Mouse (Mus musculus) midbrain, embryonic 16.5 days (tissue): Measurements from ENCODE around the gene Fry. TPM values are rescaled to one million over a fixed set of nuclear protein-coding genes. Genes with fewer than 3 reads are reported as not detected.

Experiments used
- ATAC-seq: fragments of 200-750 bp; cut with Nextera tagmentation; 2 replicates; pipeline ENCODE4 v1.8.0; 2017; ENCODE audit warnings: moderate TSS enrichment
- H3K27ac ChIP-seq: fragments of 300-500 bp; sonication (generic); 2 replicates; pipeline ENCODE4 v1.5.1; 2014; ENCODE audit warnings: mild to moderate bottlenecking, low read length, mixed read lengths
- H3K27me3 ChIP-seq: fragments of 300-500 bp; sonication (generic); 2 replicates; pipeline ENCODE4 v1.6.1; 2014; ENCODE audit warnings: low read depth, low read length, mixed read lengths; ENCODE audit not compliant: control insufficient read depth, insufficient read depth
- H3K36me3 ChIP-seq: fragments of 300-500 bp; sonication (generic); 2 replicates; pipeline ENCODE4 v1.6.1; 2014; ENCODE audit warnings: mild to moderate bottlenecking, low read length, moderate library complexity, mixed read lengths; ENCODE audit not compliant: control insufficient read depth, insufficient read depth
- H3K4me1 ChIP-seq: fragments of 300-500 bp; sonication (generic); 2 replicates; pipeline ENCODE4 v1.6.1; 2014; ENCODE audit warnings: mild to moderate bottlenecking, low read length, mixed read lengths; ENCODE audit not compliant: control insufficient read depth, insufficient read depth
- H3K4me2 ChIP-seq: fragments of 300-500 bp; sonication (generic); 2 replicates; pipeline ENCODE4 v1.6.1; 2014; ENCODE audit warnings: mild to moderate bottlenecking, low read length, mixed read lengths
- H3K4me3 ChIP-seq: fragments of 300-500 bp; sonication (generic); 2 replicates; pipeline ENCODE4 v1.5.1; 2014; ENCODE audit warnings: low read depth, mild to moderate bottlenecking, low read length, moderate library complexity, mixed read lengths
- H3K9ac ChIP-seq: fragments of 300-500 bp; sonication (generic); 2 replicates; pipeline ENCODE4 v1.6.1; 2014; ENCODE audit warnings: low read depth, low read length, mixed read lengths
- H3K9me3 ChIP-seq: fragments of 300-500 bp; sonication (generic); replicated peaks from 2 replicates; pipeline ENCODE4 v1.6.1; 2014; ENCODE audit warnings: mild to moderate bottlenecking, low read length, mixed read lengths; ENCODE audit not compliant: control insufficient read depth, poor library complexity, severe bottlenecking
- WGBS: fragments of 180-500 bp; shearing (Covaris S2); extraction: QIAGEN DNeasy Blood & Tissue Kit; methylation state at CpG from one replicate; pipeline ENCODE4 v1.1.7; 2014; 5-methylcytosine and 5-hydroxymethylcytosine counted together
- polyA plus RNA-seq: library from polyadenylated mRNA; unstranded; fragments of >200 nt; fragmentation: Nextera tagmentation; extraction: Ambion mirVana; gene quantifications from 2 replicates; pipeline ENCODE4 v1.2.1, GENCODE M21; 2015

The Fry gene
- polyA plus RNA-seq, 1 experiment from 2014 or later, result 64.1 TPM

GRCm38 (mm10) chr5:150137772-150138451, 19.5 kb downstream of the Fry start:
- H3K9me3 ChIP-seq, result no peaks in the 10 kb centered on the region
- no peak overlapping the region for H3K4me2 ChIP-seq
- WGBS, result 83% methylated on average over 9 of the region's 9 CpGs
- H3K27ac ChIP-seq, result no peak overlapping the region
- no peak overlapping the region for H3K4me3 ChIP-seq
- no peaks in the 10 kb centered on the region for H3K27me3 ChIP-seq
- H3K4me1 ChIP-seq, result no peaks in the 10 kb centered on the region
- H3K9ac ChIP-seq, result no peak overlapping the region
- ATAC-seq, result no peak
- no peaks in the 10 kb centered on the region for H3K36me3 ChIP-seq

- Histone ChIP-seq H3K9ac (no peak overlapping the region), H3K36me3 (no peaks in the 10 kb centered on the region), H3K27me3 (no peaks in the 10 kb centered on the region), H3K4me2 (no peak overlapping the region), H3K4me3 (no peak overlapping the region), H3K4me1 (0 out of 2 replicates have a peak, but pooled peaks cover 2% of the 10 kb centered on the region), H3K9me3 (no peaks in the 10 kb centered on the region), H3K27ac (no peak overlapping the region)
- ATAC-seq, result no peak
- 69% methylated on average over 2 of the region's 2 CpGs for WGBS
Observed at GRCm38 (mm10) chr5:150140513-150140912, 22.1 kb downstream of the Fry start.

- Histone ChIP-seq H3K9ac (no peak overlapping the region), H3K4me2 (no peak overlapping the region), H3K36me3 (no peaks in the 10 kb centered on the region), H3K9me3 (no peaks in the 10 kb centered on the region), H3K4me3 (no peak overlapping the region), H3K27me3 (no peaks in the 10 kb centered on the region), H3K27ac (no peak overlapping the region), H3K4me1 (0 out of 2 replicates have a peak, but pooled peaks cover 2% of the 10 kb centered on the region)
- 79% methylated on average over 3 of the region's 3 CpGs for WGBS
- ATAC-seq, result no peak
Observed at GRCm38 (mm10) chr5:150145967-150146366, 27.5 kb downstream of the Fry start.

GRCm38 (mm10) chr5:150146612-150147011, 28.2 kb downstream of the Fry start:
- Histone ChIP-seq H3K36me3 (no peaks in the 10 kb centered on the region), H3K9me3 (no peaks in the 10 kb centered on the region), H3K4me1 (0 out of 2 replicates have a peak, but pooled peaks cover 2% of the 10 kb centered on the region), H3K9ac (no peak overlapping the region), H3K4me3 (no peak overlapping the region), H3K4me2 (no peak overlapping the region), H3K27ac (no peak overlapping the region), H3K27me3 (no peaks in the 10 kb centered on the region)
- 97% methylated on average over 4 of the region's 4 CpGs for WGBS
- no peak for ATAC-seq

GRCm38 (mm10) chr5:150149725-150150124, 31.3 kb downstream of the Fry start:
- ATAC-seq, result no peak
- H3K9ac ChIP-seq, result no peak overlapping the region

GRCm38 (mm10) chr5:150150986-150151385, 32.5 kb downstream of the Fry start:
- Histone ChIP-seq H3K9me3 (no peaks in the 10 kb centered on the region), H3K27ac (no peak overlapping the region), H3K4me1 (no peaks in the 10 kb centered on the region), H3K4me2 (no peak overlapping the region), H3K9ac (no peak overlapping the region), H3K27me3 (no peaks in the 10 kb centered on the region), H3K4me3 (no peak overlapping the region), H3K36me3 (no peaks in the 10 kb centered on the region)
- 88% methylated on average over 4 of the region's 4 CpGs for WGBS
- no peak for ATAC-seq

More at GRCm38 (mm10) chr5:150149725-150150124, 31.3 kb downstream of the Fry start:
- Histone ChIP-seq H3K4me1 (no peaks in the 10 kb centered on the region), H3K9me3 (no peaks in the 10 kb centered on the region), H3K36me3 (no peaks in the 10 kb centered on the region), H3K27ac (no peak overlapping the region), H3K4me3 (no peak overlapping the region), H3K4me2 (no peak overlapping the region), H3K27me3 (no peaks in the 10 kb centered on the region)
- WGBS, result 76% methylated on average over 11 of the region's 11 CpGs

- peak; percentile 70 for ATAC-seq
Observed at GRCm38 (mm10) chr5:150152071-150152879, 33.8 kb downstream of the Fry start.

GRCm38 (mm10) chr5:150152880-150153281, 34.4 kb downstream of the Fry start:
- no peak overlapping the region for H3K27ac ChIP-seq
- no peaks in the 10 kb centered on the region for H3K4me1 ChIP-seq
- 65% methylated on average over 10 of the region's 10 CpGs for WGBS
- H3K4me2 ChIP-seq, result no peak overlapping the region
- H3K9me3 ChIP-seq, result no peaks in the 10 kb centered on the region
- peak; percentile 58 for ATAC-seq
- H3K36me3 ChIP-seq, result no peaks in the 10 kb centered on the region
- no peak overlapping the region for H3K4me3 ChIP-seq
- no peak overlapping the region for H3K9ac ChIP-seq
- H3K27me3 ChIP-seq, result no peaks in the 10 kb centered on the region

More at GRCm38 (mm10) chr5:150152071-150152879, 33.8 kb downstream of the Fry start:
- Histone ChIP-seq H3K4me3 (no peak overlapping the region), H3K4me2 (no peak overlapping the region), H3K9me3 (no peaks in the 10 kb centered on the region), H3K27me3 (no peaks in the 10 kb centered on the region), H3K36me3 (no peaks in the 10 kb centered on the region), H3K4me1 (no peaks in the 10 kb centered on the region), H3K9ac (0 out of 2 replicates have a peak overlapping the region, but pooled peaks have one; percentile 17), H3K27ac (no peak overlapping the region)
- WGBS, result 67% methylated on average over 22 of the region's 22 CpGs

- Histone ChIP-seq H3K9me3 (no peaks in the 10 kb centered on the region), H3K27ac (no peak overlapping the region), H3K4me3 (no peak overlapping the region), H3K4me1 (no peaks in the 10 kb centered on the region), H3K9ac (no peak overlapping the region), H3K4me2 (no peak overlapping the region), H3K36me3 (no peaks in the 10 kb centered on the region), H3K27me3 (no peaks in the 10 kb centered on the region)
- WGBS, result 92% methylated on average over 8 of the region's 8 CpGs
- no peak for ATAC-seq
Observed at GRCm38 (mm10) chr5:150155388-150155787, 36.9 kb downstream of the Fry start.
